Mouse (Mus musculus): Measurements from ENCODE around the gene Pde4c.

DNA sequence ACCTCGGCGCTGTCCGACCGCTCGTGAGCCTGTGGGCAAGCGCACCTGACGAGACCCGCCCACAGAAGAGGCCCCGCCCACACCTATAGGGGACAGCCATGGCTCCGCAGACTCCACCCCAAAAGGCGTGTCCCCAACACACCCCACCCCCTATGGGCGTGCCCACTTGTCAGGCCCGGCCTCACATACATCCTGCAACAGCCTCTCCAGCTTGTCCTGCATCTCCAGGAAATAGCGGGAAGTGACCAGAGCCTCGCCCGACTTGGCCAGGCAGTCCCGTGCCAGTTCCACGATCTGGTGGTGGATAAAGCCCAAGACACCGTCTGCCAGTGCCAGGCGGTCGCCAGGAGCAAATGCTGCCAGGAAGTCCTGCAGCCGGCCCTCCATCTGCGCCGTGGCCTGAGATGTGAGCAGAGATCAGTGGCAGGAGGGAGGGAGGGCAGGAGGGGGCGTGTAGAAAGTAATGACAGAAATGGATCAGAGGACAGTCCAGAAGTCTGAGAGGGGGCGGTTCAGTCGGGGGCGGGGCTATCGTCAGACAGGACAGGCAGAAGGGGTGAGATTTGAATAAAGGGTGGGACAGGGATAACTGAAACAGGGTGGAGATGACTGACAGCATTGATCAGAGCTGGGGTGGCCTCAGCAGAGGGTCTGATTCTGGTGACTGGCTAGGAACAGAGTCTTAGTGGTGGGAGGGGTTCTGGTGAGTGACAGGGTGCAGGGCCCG, 64.6 kb downstream of the Pde4c start:
- TF ChIP-seq EP300 (IDR thresholded peaks at IDR 0.05; ENCODE audit: insufficient read depth, low read depth, low read length): no peak
- TF ChIP-seq CTCF (IDR thresholded peaks at IDR 0.05; ENCODE audit: low read depth, low read length): no peak

Data from ES-Bruce4 (cell line).